Mouse (Mus musculus): ENCODE results near the gene Jazf1.

- TF ChIP-seq TAL1 (IDR thresholded peaks at IDR 0.05; ENCODE audit: low read length) (no peak), GATA1 (IDR thresholded peaks at IDR 0.05; ENCODE audit: low read length) (no peak)
These were observed 245.4 kb downstream of the Jazf1 start for GRCm38 (mm10) chr6:52823064-52823463.
